Mouse (Mus musculus) hindbrain, embryonic 12.5 days (tissue): ENCODE data around the gene Mapk1. TPM values are rescaled to one million over a fixed set of nuclear protein-coding genes. Genes with fewer than 3 reads are reported as not detected.
"Not testable (repeated sequence)": the region's sequence is repeated elsewhere in the genome, so short reads cannot be mapped to it uniquely, and the experiment has no call there.

Source experiments
- ATAC-seq: fragments of 200-750 bp; cut with Nextera tagmentation; 2 replicates; pipeline ENCODE4 v1.8.0; 2017; ENCODE audit warnings: moderate TSS enrichment; ENCODE audit not compliant: low FRiP score
- H3K27ac ChIP-seq: fragments of 300-500 bp; sonication (generic); 2 replicates; pipeline ENCODE4 v1.5.1; 2016; ENCODE audit warnings: mild to moderate bottlenecking
- H3K27me3 ChIP-seq: fragments of 300-500 bp; sonication (generic); 2 replicates; pipeline ENCODE4 v1.6.1; 2016; ENCODE audit warnings: mild to moderate bottlenecking
- H3K36me3 ChIP-seq: fragments of 300-500 bp; sonication (generic); 2 replicates; pipeline ENCODE4 v1.6.1; 2016; ENCODE audit warnings: mild to moderate bottlenecking
- H3K4me1 ChIP-seq: fragments of 300-500 bp; sonication (generic); 2 replicates; pipeline ENCODE4 v1.6.1; 2016
- H3K4me2 ChIP-seq: fragments of 300-500 bp; sonication (generic); replicated peaks from 2 replicates; pipeline ENCODE4 v1.6.1; 2016; ENCODE audit warnings: mild to moderate bottlenecking
- H3K4me3 ChIP-seq: fragments of 300-500 bp; sonication (generic); 2 replicates; pipeline ENCODE4 v1.5.1; 2016; ENCODE audit warnings: mild to moderate bottlenecking
- H3K9ac ChIP-seq: fragments of 300-500 bp; sonication (generic); 2 replicates; pipeline ENCODE4 v1.6.1; 2016; ENCODE audit warnings: mild to moderate bottlenecking, moderate library complexity
- H3K9me3 ChIP-seq: fragments of 300-500 bp; sonication (generic); replicated peaks from 2 replicates; pipeline ENCODE4 v1.6.1; 2016; ENCODE audit warnings: mild to moderate bottlenecking
- WGBS: fragments of 180-500 bp; shearing (Covaris S2); methylation state at CpG from one replicate; pipeline ENCODE4 v1.1.7; 2016; 5-methylcytosine and 5-hydroxymethylcytosine counted together
- polyA plus RNA-seq: library from polyadenylated mRNA; unstranded; fragments of >200 nt; fragmentation: Nextera tagmentation; extraction: Ambion mirVana; gene quantifications from 2 replicates; pipeline ENCODE4 v1.2.1, GENCODE M21; 2016

Gene Mapk1
- polyA plus RNA-seq, 1 experiment from 2014 or later, result 163 TPM

- Histone ChIP-seq H3K4me2 (no peak overlapping the region), H3K27ac (no peak overlapping the region), H3K27me3 (no peaks in the 10 kb centered on the region), H3K9me3 (no peaks in the 10 kb centered on the region), H3K9ac (no peak overlapping the region), H3K4me3 (no peak overlapping the region), H3K36me3 (peaks cover 19% of the 10 kb centered on the region), H3K4me1 (peaks cover 20% of the 10 kb centered on the region)
- no peak for ATAC-seq
- WGBS, result 88% methylated on average over 2 of the region's 2 CpGs
Measured at GRCm38 (mm10) chr16:16987248-16987647, 4.1 kb downstream of the Mapk1 start.

GRCm38 (mm10) chr16:16988842-16989241, 5.7 kb downstream of the Mapk1 start:
- no peak for ATAC-seq
- peaks cover 20% of the 10 kb centered on the region for H3K4me1 ChIP-seq
- no peak overlapping the region for H3K9ac ChIP-seq
- H3K9me3 ChIP-seq, result no peaks in the 10 kb centered on the region
- 94% methylated on average over 5 of the region's 5 CpGs for WGBS
- no peak overlapping the region for H3K27ac ChIP-seq
- no peak overlapping the region for H3K4me2 ChIP-seq
- peaks cover 19% of the 10 kb centered on the region for H3K36me3 ChIP-seq
- H3K4me3 ChIP-seq, result no peak overlapping the region
- H3K27me3 ChIP-seq, result no peaks in the 10 kb centered on the region

GRCm38 (mm10) chr16:16990021-16990420, 6.8 kb downstream of the Mapk1 start:
- Histone ChIP-seq H3K27ac (no peak overlapping the region), H3K36me3 (peaks cover 19% of the 10 kb centered on the region), H3K4me1 (peaks cover 19% of the 10 kb centered on the region), H3K4me2 (no peak overlapping the region), H3K4me3 (no peak overlapping the region), H3K27me3 (no peaks in the 10 kb centered on the region), H3K9ac (no peak overlapping the region), H3K9me3 (no peaks in the 10 kb centered on the region)
- no peak for ATAC-seq
- 76% methylated on average over 4 of the region's 4 CpGs for WGBS

- Histone ChIP-seq H3K4me1 (peaks cover 3% of the 10 kb centered on the region; the same call in 1 of the 2 replicates), H3K4me2 (no peak overlapping the region), H3K9me3 (no peaks in the 10 kb centered on the region), H3K4me3 (no peak overlapping the region), H3K27ac (no peak overlapping the region), H3K27me3 (no peaks in the 10 kb centered on the region), H3K36me3 (no peaks in the 10 kb centered on the region), H3K9ac (no peak overlapping the region)
- no peak for ATAC-seq
- WGBS, result 85% methylated on average over 4 of the region's 4 CpGs
Measured at GRCm38 (mm10) chr16:16994426-16995052, 11.4 kb downstream of the Mapk1 start.

- 96% methylated on average over 10 of the region's 10 CpGs for WGBS
Measured at GRCm38 (mm10) chr16:16996121-16996729, 13.0 kb downstream of the Mapk1 start.

GRCm38 (mm10) chr16:17001109-17001508, 17.9 kb downstream of the Mapk1 start:
- no peaks in the 10 kb centered on the region for H3K36me3 ChIP-seq
- H3K27ac ChIP-seq, result no peak overlapping the region
- no peaks in the 10 kb centered on the region for H3K9me3 ChIP-seq
- no peak overlapping the region for H3K4me2 ChIP-seq
- H3K4me3 ChIP-seq, result no peak overlapping the region
- no peak for ATAC-seq
- no peaks in the 10 kb centered on the region for H3K27me3 ChIP-seq
- 86% methylated on average over 3 of the region's 3 CpGs for WGBS
- no peaks in the 10 kb centered on the region for H3K4me1 ChIP-seq
- no peak overlapping the region for H3K9ac ChIP-seq

More at GRCm38 (mm10) chr16:16996121-16996729, 13.0 kb downstream of the Mapk1 start:
- H3K9ac ChIP-seq, H3K4me2 ChIP-seq, H3K27ac ChIP-seq, H3K4me3 ChIP-seq, ATAC-seq, H3K36me3 ChIP-seq, H3K4me1 ChIP-seq, H3K9me3 ChIP-seq, H3K27me3 ChIP-seq: not testable (repeated sequence)

- H3K9me3 ChIP-seq, result no peaks in the 10 kb centered on the region
- 87% methylated on average over 1 of the region's 1 CpGs for WGBS
- no peak for ATAC-seq
Measured at GRCm38 (mm10) chr16:17007070-17007469, 23.9 kb downstream of the Mapk1 start.

GRCm38 (mm10) chr16:17010036-17010435, 26.9 kb downstream of the Mapk1 start:
- H3K36me3 ChIP-seq, result 0 out of 2 replicates have a peak, but pooled peaks cover 5% of the 10 kb centered on the region

More at GRCm38 (mm10) chr16:17007070-17007469, 23.9 kb downstream of the Mapk1 start:
- Histone ChIP-seq H3K4me1 (no peaks in the 10 kb centered on the region), H3K27me3 (no peaks in the 10 kb centered on the region), H3K27ac (no peak overlapping the region), H3K36me3 (0 out of 2 replicates have a peak, but pooled peaks cover 3% of the 10 kb centered on the region), H3K4me3 (no peak overlapping the region), H3K9ac (no peak overlapping the region), H3K4me2 (no peak overlapping the region)

GRCm38 (mm10) chr16:17012583-17012982, 29.4 kb downstream of the Mapk1 start:
- WGBS, result 92% methylated on average over 1 of the region's 1 CpGs
- ATAC-seq, result no peak
- Histone ChIP-seq H3K36me3 (peaks cover 11% of the 10 kb centered on the region; the same call in 1 of the 2 replicates), H3K4me2 (no peak overlapping the region), H3K9me3 (no peaks in the 10 kb centered on the region), H3K27ac (no peak overlapping the region), H3K9ac (no peak overlapping the region), H3K4me3 (no peak overlapping the region), H3K27me3 (no peaks in the 10 kb centered on the region), H3K4me1 (no peaks in the 10 kb centered on the region)

More at GRCm38 (mm10) chr16:17010036-17010435, 26.9 kb downstream of the Mapk1 start:
- Histone ChIP-seq H3K9ac (no peak overlapping the region), H3K4me1 (no peaks in the 10 kb centered on the region), H3K4me3 (no peak overlapping the region), H3K27me3 (no peaks in the 10 kb centered on the region), H3K9me3 (no peaks in the 10 kb centered on the region), H3K27ac (no peak overlapping the region), H3K4me2 (no peak overlapping the region)
- ATAC-seq, result no peak
- whole genome bisulfite sequencing, result 96% methylated on average over 7 of the region's 7 CpGs

- Histone ChIP-seq H3K4me3 (no peak overlapping the region), H3K9ac (no peak overlapping the region), H3K4me2 (no peak overlapping the region), H3K27me3 (no peaks in the 10 kb centered on the region), H3K36me3 (peaks cover 32% of the 10 kb centered on the region), H3K27ac (no peak overlapping the region), H3K9me3 (no peaks in the 10 kb centered on the region), H3K4me1 (no peaks in the 10 kb centered on the region)
- WGBS, result 95% methylated on average over 4 of the region's 4 CpGs
- ATAC-seq, result no peak
Measured at GRCm38 (mm10) chr16:17015111-17015852, 32.1 kb downstream of the Mapk1 start.

- Histone ChIP-seq H3K9me3 (no peaks in the 10 kb centered on the region), H3K27ac (no peak overlapping the region), H3K4me3 (no peak overlapping the region), H3K36me3 (peaks cover 33% of the 10 kb centered on the region), H3K27me3 (no peaks in the 10 kb centered on the region), H3K4me2 (no peak overlapping the region), H3K4me1 (no peaks in the 10 kb centered on the region), H3K9ac (no peak overlapping the region)
- 96% methylated on average over 3 of the region's 3 CpGs for WGBS
- no peak for ATAC-seq
Measured at GRCm38 (mm10) chr16:17015853-17016230, 32.7 kb downstream of the Mapk1 start.

GRCm38 (mm10) chr16:17018071-17018470, 34.9 kb downstream of the Mapk1 start:
- Histone ChIP-seq H3K4me3 (no peak overlapping the region), H3K27me3 (no peaks in the 10 kb centered on the region), H3K9me3 (no peaks in the 10 kb centered on the region), H3K9ac (no peak overlapping the region), H3K36me3 (peaks cover 47% of the 10 kb centered on the region), H3K27ac (no peak overlapping the region), H3K4me1 (no peaks in the 10 kb centered on the region), H3K4me2 (no peak overlapping the region)
- WGBS, result 78% methylated on average over 6 of the region's 6 CpGs
- ATAC-seq, result no peak
